8 mouse cellular contexts compared by ENCODE assay signal in the genomic region with DNA sequence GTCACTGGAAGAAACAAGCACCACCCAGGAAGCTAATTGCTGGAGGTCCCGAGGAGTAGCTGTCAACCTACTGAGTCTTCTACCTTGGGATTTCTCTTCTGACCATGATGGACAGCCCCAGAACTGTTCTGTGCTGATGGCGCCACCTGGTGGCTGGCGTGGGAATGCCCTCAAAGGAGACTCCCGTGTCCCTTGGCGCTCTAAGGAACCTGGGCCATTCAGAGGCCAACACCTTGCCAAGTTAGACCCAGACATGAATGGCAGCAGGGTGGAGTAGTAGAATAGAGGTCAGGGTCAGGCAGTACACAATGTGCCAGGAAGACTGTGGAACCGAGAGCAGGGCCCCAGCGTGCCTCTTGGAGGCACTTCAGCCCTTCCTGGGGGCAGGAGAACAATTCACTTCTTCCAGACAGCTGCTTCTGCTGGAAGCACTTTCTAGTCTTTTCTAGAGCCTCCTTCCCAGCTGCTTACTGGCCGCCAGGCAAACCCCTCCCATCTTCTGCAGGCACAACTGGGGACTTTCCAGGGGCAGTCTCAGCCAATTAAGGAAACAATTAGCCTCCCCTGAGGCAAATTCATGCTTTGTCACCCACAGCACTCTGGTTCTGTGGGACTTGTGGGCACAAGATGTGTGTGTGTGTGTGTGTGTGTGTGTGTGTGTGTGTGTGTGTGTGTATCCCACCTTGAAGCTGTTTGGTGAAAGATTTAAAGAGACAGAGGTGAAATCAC. TPM values are rescaled to one million over a fixed set of nuclear protein-coding genes. Genes with fewer than 3 reads are reported as not detected.
DNase-seq lines count a peak whose midpoint lies in the region; ATAC-seq and TF ChIP-seq lines count a peak whose summit lies in the region.

No protein-coding gene starts in this region.

- H3K9ac ChIP-seq in embryonic facial prominence, embryonic 14.5 days (ENCODE audit: low read depth, low read length): no peak overlapping the region
- no peak overlapping the region for H3K9ac ChIP-seq in liver, embryonic 14.5 days (replicated peaks)

- H3K4me1 ChIP-seq in embryonic facial prominence, embryonic 14.5 days (ENCODE audit: control insufficient read depth, insufficient read depth, low read length): peaks cover 56% of the 10 kb centered on the region
- peaks cover 0 to 2% of the 10 kb centered on the region in 2 experiments; a peak in 1 of 4 replicates for H3K4me1 ChIP-seq in liver, embryonic 14.5 days (replicated peaks; ENCODE audit: control insufficient read depth in 2 of 2, insufficient read depth in 2 of 2, low read length in 1 of 2)

- no peaks in the 10 kb centered on the region for H3K36me3 ChIP-seq in embryonic facial prominence, embryonic 14.5 days (ENCODE audit: control insufficient read depth, insufficient read depth, low read length)
- H3K36me3 ChIP-seq in liver, embryonic 14.5 days (replicated peaks; ENCODE audit: control insufficient read depth, insufficient read depth, low read depth): no peaks in the 10 kb centered on the region

- ATAC-seq in embryonic facial prominence, embryonic 14.5 days (ENCODE audit: low read depth): peak; percentile 42; the same call in 1 of the 2 replicates
- ATAC-seq in liver, embryonic 14.5 days (ENCODE audit: insufficient read depth): no peak

- H3K4me3 ChIP-seq in embryonic facial prominence, embryonic 14.5 days (ENCODE audit: low read depth, low read length): no peak overlapping the region
- H3K4me3 ChIP-seq in liver, embryonic 14.5 days (ENCODE audit: insufficient read depth in 1 of 2, low read depth in 2 of 2, low read length in 2 of 2): no peak overlapping the region

- TF ChIP-seq CTCF in liver, embryonic 14.5 days (IDR thresholded peaks at IDR 0.05; ENCODE audit: low read depth): peak; percentile 99

- H3K9me3 ChIP-seq in embryonic facial prominence, embryonic 14.5 days (ENCODE audit: control insufficient read depth, low read length): no peaks in the 10 kb centered on the region
- no peaks in the 10 kb centered on the region for H3K9me3 ChIP-seq in liver, embryonic 14.5 days (ENCODE audit: control insufficient read depth, low read length)

- no peak overlapping the region for H3K4me2 ChIP-seq in embryonic facial prominence, embryonic 14.5 days (ENCODE audit: low read depth, low read length)
- H3K4me2 ChIP-seq in liver, embryonic 14.5 days (ENCODE audit: low read depth): no peak overlapping the region

- peak; percentile 89 for DNase-seq in CD4-positive, CD25-positive, alpha-beta regulatory T cell, adult 2 months (ENCODE audit: low read depth, low spot score)
- peak; percentile 91 to 94 for DNase-seq in adrenal gland, postnatal 36 days
- DNase-seq in embryonic facial prominence, embryonic 14.5 days (ENCODE audit: low spot score): peak; percentile 78
- DNase-seq in heart, adult 8-10 months (ENCODE audit: low spot score): peak; percentile 91
- DNase-seq in kidney, postnatal 10 days: peak; percentile 95
- DNase-seq in liver, embryonic 14.5 days (ENCODE audit: low read depth in 3 of 3, low spot score in 3 of 3): peak in 2 of 3 experiments; percentile 37 to 52
- peak; percentile 87 for DNase-seq in ovary, postnatal 36 days (ENCODE audit: low spot score)
- DNase-seq in thymus, postnatal 14 days: peak; percentile 91

- 4% methylated on average over 8 of the region's 8 CpGs for WGBS in embryonic facial prominence, embryonic 14.5 days
- WGBS in liver, embryonic 14.5 days (ENCODE audit: insufficient replicate concordance): 6% methylated on average over 8 of the region's 8 CpGs

- no peak for TF ChIP-seq EP300 in liver, embryonic 14.5 days (IDR thresholded peaks at IDR 0.05; ENCODE audit: low read depth)

- H3K27ac ChIP-seq in embryonic facial prominence, embryonic 14.5 days (replicated peaks; ENCODE audit: low read depth, low read length): no peak overlapping the region
- no peak overlapping the region for H3K27ac ChIP-seq in liver, embryonic 14.5 days

- no peaks in the 10 kb centered on the region for H3K27me3 ChIP-seq in embryonic facial prominence, embryonic 14.5 days (replicated peaks; ENCODE audit: control insufficient read depth, insufficient read depth, low read length)
- H3K27me3 ChIP-seq in liver, embryonic 14.5 days (ENCODE audit: control insufficient read depth, insufficient read depth, low read length): no peaks in the 10 kb centered on the region

RNA-seq across cellular contexts. Expression of a gene that starts 4.8 kb away (rescaled TPM):
- total RNA-seq in adrenal gland, postnatal 36 days (2021): 1 to 10 TPM; 2.2 to 3.3 TPM
- polyA plus RNA-seq in embryonic facial prominence, embryonic 14.5 days (2014; fragmentation: Nextera tagmentation; extraction: Ambion mirVana): 4.7 and 6.0 TPM in 2 replicates
- 1 to 10 TPM; 1.1 to 4.8 (median 1.5) TPM for total RNA-seq in heart, adult 8-10 months (2022)
- polyA plus RNA-seq in liver, embryonic 14.5 days (2012; rRNA removed): 3.6 TPM in 2 replicates
- polyA plus RNA-seq in liver, embryonic 14.5 days (2014; fragmentation: Nextera tagmentation; extraction: Ambion mirVana): 5.0 and 5.9 TPM in 2 replicates

RNA-seq across cellular contexts. Expression of a gene that starts 50.2 kb away (rescaled TPM):
- total RNA-seq in adrenal gland, postnatal 36 days (2021): 100 to 1,000 TPM in 1 of 2 experiments, 10 to 100 TPM in 1; 94.4 to 104 TPM
- 11.3 and 12.3 TPM in 2 replicates for polyA plus RNA-seq in embryonic facial prominence, embryonic 14.5 days (2014; fragmentation: Nextera tagmentation; extraction: Ambion mirVana)
- total RNA-seq in heart, adult 8-10 months (2022): 10 to 100 TPM; 56.2 to 63.4 (median 59.7) TPM
- polyA plus RNA-seq in liver, embryonic 14.5 days (2012; rRNA removed): 4.3 and 5.7 TPM in 2 replicates
- polyA plus RNA-seq in liver, embryonic 14.5 days (2014; fragmentation: Nextera tagmentation; extraction: Ambion mirVana): 2.9 and 3.2 TPM in 2 replicates

RNA-seq across cellular contexts. Expression of a gene that starts 51.4 kb away (rescaled TPM):
- 10 to 100 TPM; 42.6 to 59.9 TPM for total RNA-seq in adrenal gland, postnatal 36 days (2021)
- polyA plus RNA-seq in embryonic facial prominence, embryonic 14.5 days (2014; fragmentation: Nextera tagmentation; extraction: Ambion mirVana): 63.8 and 71.6 TPM in 2 replicates
- 10 to 100 TPM; 47.4 to 64.0 (median 62.0) TPM for total RNA-seq in heart, adult 8-10 months (2022)
- 6.9 and 12.4 TPM in 2 replicates for polyA plus RNA-seq in liver, embryonic 14.5 days (2012; rRNA removed)
- 14.8 and 17.2 TPM in 2 replicates for polyA plus RNA-seq in liver, embryonic 14.5 days (2014; fragmentation: Nextera tagmentation; extraction: Ambion mirVana)

Comparison
In these comparisons a context has a peak if more than half of its experiments do, and no peak if none do; other contexts are left out.
1. DNase-seq: peak in every context shown above with its lines; median percentile 95 in kidney, postnatal 10 days; 92 in adrenal gland, postnatal 36 days; 91 in heart, adult 8-10 months; 91 in thymus, postnatal 14 days; 89 in CD4-positive, CD25-positive, alpha-beta regulatory T cell, adult 2 months; 87 in ovary, postnatal 36 days; 78 in embryonic facial prominence, embryonic 14.5 days; 44 in liver, embryonic 14.5 days.